Mouse (Mus musculus) limb, embryonic 15.5 days (tissue): Measurements from ENCODE around the gene Sept3. TPM values are rescaled to one million over a fixed set of nuclear protein-coding genes. Genes with fewer than 3 reads are reported as not detected.
A peak's percentile ranks its signal among the peaks of the same experiment; 100 is the strongest.
"Not testable (repeated sequence)": the region's sequence is repeated elsewhere in the genome, so short reads cannot be mapped to it uniquely, and the experiment has no call there.

ENCODE experiments used
- ATAC-seq: fragments of 200-750 bp; cut with Nextera tagmentation; 2 replicates; pipeline ENCODE4 v1.8.0; 2017; ENCODE audit warnings: low read depth, moderate TSS enrichment; ENCODE audit not compliant: insufficient number of reproducible peaks, low FRiP score, low TSS enrichment
- H3K27ac ChIP-seq: fragments of 300-500 bp; sonication (generic); 2 replicates; pipeline ENCODE4 v1.5.1; 2015; ENCODE audit warnings: moderate library complexity, mild to moderate bottlenecking, inconsistent platforms
- H3K27me3 ChIP-seq: fragments of 300-500 bp; sonication (generic); 2 replicates; pipeline ENCODE4 v1.6.1; 2015; ENCODE audit warnings: inconsistent platforms
- H3K36me3 ChIP-seq: fragments of 300-500 bp; sonication (generic); 2 replicates; pipeline ENCODE4 v1.6.1; 2015; ENCODE audit warnings: inconsistent platforms
- H3K4me1 ChIP-seq: fragments of 300-500 bp; sonication (generic); 2 replicates; pipeline ENCODE4 v1.6.1; 2015; ENCODE audit warnings: inconsistent platforms
- H3K4me2 ChIP-seq: fragments of 300-500 bp; sonication (generic); 2 replicates; pipeline ENCODE4 v1.6.1; 2015; ENCODE audit warnings: mild to moderate bottlenecking, inconsistent platforms
- H3K4me3 ChIP-seq: fragments of 300-500 bp; sonication (generic); 2 replicates; pipeline ENCODE4 v1.5.1; 2015; ENCODE audit warnings: mild to moderate bottlenecking, inconsistent platforms
- H3K9ac ChIP-seq: fragments of 300-500 bp; sonication (generic); 2 replicates; pipeline ENCODE4 v1.6.1; 2015; ENCODE audit warnings: inconsistent platforms
- H3K9me3 ChIP-seq: fragments of 300-500 bp; sonication (generic); 2 replicates; pipeline ENCODE4 v1.6.1; 2016; ENCODE audit warnings: inconsistent platforms
- WGBS: fragments of 180-500 bp; shearing (Covaris S2); methylation state at CpG from one replicate; pipeline ENCODE4 v1.1.7; 2015; 5-methylcytosine and 5-hydroxymethylcytosine counted together
- polyA plus RNA-seq: library from polyadenylated mRNA; unstranded; fragments of >200 nt; fragmentation: Nextera tagmentation; extraction: Ambion mirVana; gene quantifications from 2 replicates; pipeline ENCODE4 v1.2.1, GENCODE M21; 2015

Sept3 gene
- polyA plus RNA-seq, 1 experiment from 2014 or later, result 8.4 TPM

DNA sequence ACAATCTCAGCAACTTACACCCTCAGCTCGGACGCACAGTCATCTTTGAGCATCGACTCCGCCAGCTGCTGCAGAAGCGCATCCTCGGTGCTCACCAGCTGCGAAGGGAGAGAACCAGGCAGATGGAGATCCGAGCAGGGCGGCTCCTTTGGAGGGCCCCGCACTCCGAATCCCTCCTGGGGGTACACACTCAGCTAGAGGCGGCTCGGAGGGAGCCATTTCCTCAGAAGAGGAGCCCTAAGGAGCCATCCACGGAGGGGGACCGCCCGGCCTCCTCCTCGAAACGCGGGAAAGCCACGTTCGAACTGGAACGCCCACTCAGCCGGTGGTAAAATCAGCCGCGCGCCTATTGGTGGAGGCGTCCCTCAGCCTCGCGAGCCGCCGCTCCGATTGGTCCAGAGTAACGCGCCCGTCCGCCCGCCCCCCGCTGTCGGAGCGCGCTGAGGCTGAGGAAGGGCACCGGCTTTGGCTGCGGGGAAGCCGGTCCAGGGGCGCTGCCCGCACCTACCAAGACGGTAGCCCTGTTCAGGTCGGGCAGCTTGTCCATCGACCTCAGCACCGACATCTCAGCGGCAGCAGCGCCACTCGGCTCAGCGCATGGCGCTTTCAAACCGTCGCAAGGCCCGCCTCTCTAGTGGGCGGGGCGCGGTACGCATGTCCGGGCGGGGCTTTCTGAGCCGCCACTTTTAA, 30.4 kb upstream of the Sept3 start, which contains the start of gene Cenpm:
Gene Cenpm (minus strand): TSS at position 634 of the 690 bp plus-strand sequence.
- Histone ChIP-seq H3K4me1 (peaks cover 7% of the 10 kb centered on the region), H3K4me2 (peak within 1 kb of the TSS; percentile 96), H3K36me3 (0 out of 2 replicates have a peak, but pooled peaks cover under 1% of the 10 kb centered on the region), H3K27ac (peak within 1 kb of the TSS; percentile 84), H3K27me3 (no peaks in the 10 kb centered on the region), H3K9me3 (no peaks in the 10 kb centered on the region), H3K9ac (peak within 1 kb of the TSS; percentile 47), H3K4me3 (peak within 1 kb of the TSS; percentile 92)
- WGBS, result 0% methylated on average over 65 of the region's 65 CpGs
- ATAC-seq, result peak; percentile 91

DNA sequence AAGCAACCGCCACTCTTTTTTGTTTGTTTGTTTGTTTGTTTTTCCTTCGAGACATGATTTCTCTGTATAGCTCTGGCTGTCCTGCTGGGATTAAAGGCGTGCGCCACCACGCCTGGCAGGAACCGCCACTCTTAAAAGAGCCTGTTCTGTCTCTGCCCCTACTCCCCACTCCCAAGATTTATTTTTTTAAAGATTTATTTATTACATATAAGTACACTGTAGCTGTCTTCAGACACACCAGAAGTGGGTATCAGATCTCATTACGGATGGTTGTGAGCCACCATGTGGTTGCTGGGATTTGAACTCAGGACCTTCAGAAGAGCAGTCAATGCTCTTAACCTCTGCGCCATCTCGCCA, 29.9 kb upstream of the Sept3 start:
- not testable (repeated sequence) for H3K9me3 ChIP-seq, ATAC-seq, H3K36me3 ChIP-seq, H3K4me1 ChIP-seq, H3K27me3 ChIP-seq
- Histone ChIP-seq H3K9ac (peak overlapping the region; percentile 47), H3K4me3 (peak overlapping the region; percentile 92), H3K4me2 (peak overlapping the region; percentile 96), H3K27ac (peak overlapping the region; percentile 84)
- 21% methylated on average over 9 of the region's 9 CpGs for WGBS

DNA sequence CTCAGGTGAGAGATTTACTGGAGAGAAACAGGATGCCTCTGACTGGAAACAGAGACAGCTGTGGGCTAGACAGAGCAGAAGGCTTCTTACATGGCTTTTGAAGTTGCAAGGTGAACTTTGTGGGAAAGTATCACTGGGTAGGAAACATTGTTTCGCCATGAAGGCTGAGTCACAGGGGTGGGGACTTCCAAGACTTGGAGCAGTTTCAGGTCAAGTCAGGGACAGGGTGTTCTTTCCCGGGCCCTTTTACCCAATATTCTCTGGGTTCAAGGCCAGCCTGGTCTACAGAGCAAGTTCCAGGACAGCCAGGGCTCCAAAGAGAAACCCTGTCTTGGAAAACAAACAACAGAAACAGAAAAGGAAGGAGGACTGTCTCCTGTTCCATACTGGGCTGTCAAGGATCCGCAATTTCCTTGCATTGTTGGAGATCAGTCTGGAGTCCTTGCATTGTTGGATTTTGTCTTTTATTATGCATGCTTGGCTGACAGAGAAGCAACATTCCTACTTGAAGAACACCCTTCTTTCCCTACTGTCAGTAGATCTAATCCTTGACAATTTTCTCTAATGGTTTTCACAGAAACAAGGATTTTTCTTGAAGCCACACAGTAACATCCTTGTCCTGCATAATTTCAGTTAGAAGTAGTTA, 27.4 kb upstream of the Sept3 start:
- Histone ChIP-seq H3K4me2 (no peak overlapping the region), H3K4me3 (no peak overlapping the region), H3K4me1 (peaks cover 7% of the 10 kb centered on the region), H3K36me3 (no peaks in the 10 kb centered on the region), H3K27me3 (no peaks in the 10 kb centered on the region), H3K9ac (no peak overlapping the region), H3K27ac (no peak overlapping the region), H3K9me3 (no peaks in the 10 kb centered on the region)
- 60% methylated on average over 3 of the region's 3 CpGs for WGBS
- no peak for ATAC-seq

DNA sequence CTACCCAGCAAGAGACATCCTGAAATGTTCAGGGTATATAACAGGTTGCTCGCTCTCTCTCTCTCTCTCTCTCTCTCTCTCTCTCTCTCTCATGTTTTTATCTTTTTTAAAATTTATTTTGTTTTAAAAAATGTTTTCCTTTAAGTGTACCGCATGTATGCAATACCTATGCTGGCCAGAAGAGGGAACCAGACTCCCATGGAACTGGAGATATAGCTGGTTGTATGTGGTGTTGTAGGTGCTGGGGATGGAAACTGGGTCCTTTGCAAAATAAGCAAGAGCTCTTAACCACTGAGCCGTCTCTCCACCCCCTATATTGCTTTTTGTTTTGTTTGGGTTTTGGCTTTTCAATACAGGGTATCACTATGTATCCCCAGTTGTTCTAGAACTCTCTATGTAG, 23.1 kb upstream of the Sept3 start:
- no peak for ATAC-seq
- no peaks in the 10 kb centered on the region for H3K9me3 ChIP-seq
- 91% methylated on average over 3 of the region's 3 CpGs for WGBS
- no peak overlapping the region for H3K4me2 ChIP-seq
- no peaks in the 10 kb centered on the region for H3K36me3 ChIP-seq
- no peak overlapping the region for H3K27ac ChIP-seq
- no peak overlapping the region for H3K4me3 ChIP-seq
- H3K27me3 ChIP-seq, result no peaks in the 10 kb centered on the region
- H3K4me1 ChIP-seq, result no peaks in the 10 kb centered on the region
- no peak overlapping the region for H3K9ac ChIP-seq

DNA sequence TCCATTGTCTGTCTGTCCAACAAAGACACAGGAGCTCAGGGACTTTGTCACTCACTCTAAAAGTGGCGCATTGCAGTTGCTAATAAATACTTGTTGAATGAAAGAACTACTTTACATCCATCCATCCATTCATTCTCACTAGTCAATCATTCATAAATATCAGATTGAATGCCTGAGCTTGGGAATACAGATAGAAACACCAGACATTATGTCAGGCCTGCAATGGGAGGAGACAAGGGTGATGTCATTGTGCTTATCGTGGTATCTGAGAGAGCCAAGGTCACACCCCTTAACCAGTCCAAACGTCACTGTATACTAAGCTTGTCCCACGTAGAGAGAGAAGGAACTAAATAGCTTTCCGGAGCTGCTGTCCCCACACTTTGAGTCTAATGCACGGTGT, 22.6 kb upstream of the Sept3 start, which contains the start of gene 1500009C09Rik:
Gene 1500009C09Rik (plus strand): TSS at position 301 of the 400 bp plus-strand sequence.
- ATAC-seq, result no peak
- H3K4me1 ChIP-seq, result no peaks in the 10 kb centered on the region
- H3K9me3 ChIP-seq, result no peaks in the 10 kb centered on the region
- H3K27ac ChIP-seq, result no peak within 1 kb of the TSS
- no peak within 1 kb of the TSS for H3K4me2 ChIP-seq
- no peaks in the 10 kb centered on the region for H3K36me3 ChIP-seq
- H3K4me3 ChIP-seq, result no peak within 1 kb of the TSS
- WGBS, result 91% methylated on average over 6 of the region's 6 CpGs
- H3K27me3 ChIP-seq, result no peaks in the 10 kb centered on the region
- H3K9ac ChIP-seq, result no peak within 1 kb of the TSS

DNA sequence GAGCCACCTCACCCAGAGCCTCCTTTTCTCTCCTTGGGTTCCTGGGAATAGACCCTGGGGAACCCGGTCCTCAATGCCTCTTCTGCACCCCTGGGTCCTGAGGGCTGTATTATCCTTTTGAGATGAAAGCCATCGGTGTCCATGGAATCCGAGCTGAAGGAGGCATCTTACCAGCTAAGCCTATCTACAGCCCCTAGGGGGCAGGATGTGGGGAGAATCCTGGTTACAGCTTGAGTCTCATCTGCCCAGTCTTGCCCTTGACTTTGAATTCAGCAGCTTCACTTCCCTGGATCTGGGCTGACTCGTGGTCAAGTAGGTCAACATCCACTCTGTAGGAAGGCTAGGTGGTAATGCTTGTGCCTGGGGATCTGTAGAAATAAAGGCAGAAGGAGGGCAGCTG, 19.4 kb upstream of the Sept3 start:
- Histone ChIP-seq H3K27ac (no peak overlapping the region), H3K9me3 (no peaks in the 10 kb centered on the region), H3K36me3 (no peaks in the 10 kb centered on the region), H3K27me3 (no peaks in the 10 kb centered on the region), H3K4me1 (no peaks in the 10 kb centered on the region), H3K9ac (no peak overlapping the region), H3K4me3 (no peak overlapping the region), H3K4me2 (no peak overlapping the region)
- WGBS, result 40% methylated on average over 4 of the region's 4 CpGs
- ATAC-seq, result no peak

DNA sequence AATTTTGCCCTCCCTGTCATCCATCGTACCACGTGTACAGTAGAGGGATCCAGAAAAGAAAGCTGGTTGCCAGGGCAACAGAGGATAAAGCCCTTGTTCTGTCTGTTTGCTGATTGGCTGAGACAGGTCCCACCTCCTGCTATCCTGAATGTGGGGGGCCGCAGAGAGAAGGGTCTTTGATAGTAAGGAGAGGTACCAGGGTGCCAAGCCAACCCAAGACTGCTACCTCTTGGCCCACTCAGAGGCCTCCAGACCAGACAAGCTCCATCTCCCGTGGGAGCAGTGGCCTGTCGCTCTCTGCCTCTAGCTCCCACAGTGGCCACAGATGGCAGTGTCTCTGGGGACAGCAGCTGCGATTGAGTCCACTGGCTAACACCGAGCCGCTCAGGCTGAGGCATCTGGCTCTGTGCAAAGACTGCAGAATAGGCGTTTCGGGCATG, 18.7 kb upstream of the Sept3 start:
- Histone ChIP-seq H3K4me2 (no peak overlapping the region), H3K9ac (no peak overlapping the region), H3K9me3 (no peaks in the 10 kb centered on the region), H3K36me3 (no peaks in the 10 kb centered on the region), H3K4me1 (no peaks in the 10 kb centered on the region), H3K27ac (no peak overlapping the region), H3K27me3 (no peaks in the 10 kb centered on the region), H3K4me3 (no peak overlapping the region)
- 29% methylated on average over 10 of the region's 10 CpGs for WGBS
- no peak for ATAC-seq

DNA sequence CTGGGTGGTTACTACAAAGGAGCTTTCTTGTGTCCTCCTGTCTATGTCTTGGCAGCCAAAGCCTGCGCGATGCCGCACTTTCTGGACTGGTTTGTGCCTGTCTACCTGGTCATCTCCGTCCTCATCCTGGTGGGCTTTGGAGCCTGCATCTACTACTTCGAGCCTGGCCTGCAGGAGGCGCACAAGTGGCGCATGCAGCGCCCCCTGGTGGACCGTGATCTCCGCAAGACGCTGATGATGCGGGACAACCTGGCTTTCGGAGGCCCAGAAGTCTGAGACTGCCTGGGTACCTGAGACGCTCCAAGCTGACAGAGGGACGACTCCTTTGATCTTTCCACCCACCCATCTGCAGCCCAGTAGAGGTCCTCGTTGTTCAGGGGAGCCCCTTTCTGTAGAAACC, 15.2 kb upstream of the Sept3 start:
- Histone ChIP-seq H3K27me3 (no peaks in the 10 kb centered on the region), H3K4me2 (no peak overlapping the region), H3K9me3 (no peaks in the 10 kb centered on the region), H3K4me3 (no peak overlapping the region), H3K4me1 (peaks cover 2% of the 10 kb centered on the region; the same call in 1 of the 2 replicates), H3K36me3 (no peaks in the 10 kb centered on the region), H3K9ac (no peak overlapping the region), H3K27ac (no peak overlapping the region)
- ATAC-seq, result no peak
- WGBS, result 12% methylated on average over 16 of the region's 16 CpGs

DNA sequence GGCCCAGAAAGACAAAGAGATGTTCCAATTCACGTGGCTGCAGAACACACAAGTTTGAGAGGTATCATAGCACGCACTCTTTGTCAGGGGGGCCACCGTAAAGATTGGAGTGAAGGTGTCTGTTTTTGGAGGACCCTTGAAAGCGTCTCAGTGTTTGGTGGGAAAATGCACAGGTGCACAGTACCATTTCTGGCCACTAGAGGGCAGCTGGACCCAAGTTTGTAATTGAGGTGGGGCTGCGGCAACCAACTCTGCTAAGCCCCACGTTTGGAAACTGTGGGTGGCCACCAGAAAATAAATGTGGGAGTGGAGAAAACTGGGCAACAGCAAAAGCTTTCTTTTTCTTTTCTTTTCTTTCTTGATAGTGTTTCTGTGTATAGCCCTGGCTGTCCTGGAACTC, 8.3 kb upstream of the Sept3 start:
- peaks cover 3% of the 10 kb centered on the region; the same call in 1 of the 2 replicates for H3K4me1 ChIP-seq
- H3K4me2 ChIP-seq, result no peak overlapping the region
- 8% methylated on average over 6 of the region's 6 CpGs for WGBS
- no peak overlapping the region for H3K27ac ChIP-seq
- H3K4me3 ChIP-seq, result no peak overlapping the region
- ATAC-seq, result no peak
- H3K27me3 ChIP-seq, result peaks cover 7% of the 10 kb centered on the region
- no peaks in the 10 kb centered on the region for H3K36me3 ChIP-seq
- H3K9ac ChIP-seq, result no peak overlapping the region
- H3K9me3 ChIP-seq, result no peaks in the 10 kb centered on the region

DNA sequence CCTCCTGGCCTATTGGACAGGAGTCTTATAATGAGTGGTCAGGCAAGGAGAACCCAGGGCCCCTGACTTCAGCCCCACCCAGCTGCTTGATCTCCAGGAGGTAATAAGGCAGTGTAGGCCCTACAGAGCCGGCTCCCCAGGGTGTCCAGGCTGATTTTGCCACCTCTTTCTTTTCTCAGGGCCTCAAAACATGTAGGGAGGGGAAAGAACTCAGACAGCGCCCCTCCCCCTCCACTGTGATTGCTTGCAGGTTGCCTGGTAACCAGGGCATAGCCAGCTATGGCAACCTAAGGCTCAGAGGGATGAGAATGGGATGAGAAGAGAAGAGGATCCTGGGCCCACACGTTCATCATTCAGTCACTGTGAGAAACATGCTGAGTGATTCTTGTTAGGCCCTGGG, 6.5 kb upstream of the Sept3 start:
- H3K4me2 ChIP-seq, result no peak overlapping the region
- no peak for ATAC-seq
- H3K27me3 ChIP-seq, result peaks cover 23% of the 10 kb centered on the region
- no peaks in the 10 kb centered on the region for H3K9me3 ChIP-seq
- no peak overlapping the region for H3K27ac ChIP-seq
- no peak overlapping the region for H3K9ac ChIP-seq
- no peaks in the 10 kb centered on the region for H3K36me3 ChIP-seq
- peaks cover 3% of the 10 kb centered on the region; the same call in 1 of the 2 replicates for H3K4me1 ChIP-seq
- 31% methylated on average over 3 of the region's 3 CpGs for WGBS
- H3K4me3 ChIP-seq, result no peak overlapping the region

DNA sequence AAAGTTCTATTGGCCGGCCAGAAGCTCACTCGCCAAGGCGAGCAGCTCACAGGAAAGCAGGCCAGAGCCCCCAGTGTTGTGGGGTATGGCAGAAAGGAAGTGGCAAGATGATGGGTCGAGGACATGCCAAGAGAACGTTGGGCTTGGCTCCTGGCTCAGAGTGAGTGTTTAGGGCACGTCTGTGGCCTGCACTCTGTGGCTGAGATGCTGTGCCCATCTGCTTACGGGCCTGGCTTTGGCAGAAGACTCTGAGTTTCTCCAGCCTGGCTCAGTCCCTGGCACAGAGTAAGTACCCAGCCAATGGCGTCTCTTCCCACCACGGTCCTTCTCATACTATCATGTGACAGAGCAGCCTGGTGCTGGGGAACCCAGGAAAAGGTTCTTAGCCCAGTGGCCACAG, 5.9 kb upstream of the Sept3 start:
- Histone ChIP-seq H3K27me3 (peaks cover 29% of the 10 kb centered on the region), H3K36me3 (no peaks in the 10 kb centered on the region), H3K9ac (no peak overlapping the region), H3K4me2 (no peak overlapping the region), H3K4me1 (peaks cover 3% of the 10 kb centered on the region; the same call in 1 of the 2 replicates), H3K27ac (no peak overlapping the region), H3K9me3 (no peaks in the 10 kb centered on the region), H3K4me3 (no peak overlapping the region)
- 85% methylated on average over 9 of the region's 9 CpGs for WGBS
- no peak for ATAC-seq

DNA sequence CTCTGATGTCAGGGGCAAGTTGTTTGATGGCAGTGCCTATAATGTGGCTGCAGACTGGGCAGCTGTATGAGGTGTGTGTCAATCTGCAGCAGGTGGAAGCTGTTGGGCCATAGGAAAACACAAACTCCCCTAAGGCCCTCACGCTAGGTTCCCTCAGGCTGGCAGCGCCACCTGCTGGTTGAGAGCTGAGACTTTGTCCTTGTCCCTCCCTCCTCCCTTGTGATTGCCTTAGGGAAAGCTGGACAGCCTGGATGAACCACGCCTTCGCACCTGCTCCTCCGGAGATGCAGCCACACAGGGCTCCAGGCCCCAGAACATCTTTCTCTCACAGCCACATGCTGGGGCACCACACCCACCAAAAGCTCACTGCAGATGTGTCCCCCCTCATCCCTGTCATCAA, 3.5 kb upstream of the Sept3 start:
- WGBS, result 5% methylated on average over 5 of the region's 5 CpGs
- Histone ChIP-seq H3K4me1 (peaks cover 18% of the 10 kb centered on the region), H3K4me2 (no peak overlapping the region), H3K9me3 (no peaks in the 10 kb centered on the region), H3K9ac (no peak overlapping the region), H3K4me3 (no peak overlapping the region), H3K36me3 (no peaks in the 10 kb centered on the region), H3K27ac (no peak overlapping the region), H3K27me3 (peaks cover 45% of the 10 kb centered on the region)
- ATAC-seq, result no peak
